Mouse (Mus musculus): ENCODE measurements around the gene Ddx10.

DNA sequence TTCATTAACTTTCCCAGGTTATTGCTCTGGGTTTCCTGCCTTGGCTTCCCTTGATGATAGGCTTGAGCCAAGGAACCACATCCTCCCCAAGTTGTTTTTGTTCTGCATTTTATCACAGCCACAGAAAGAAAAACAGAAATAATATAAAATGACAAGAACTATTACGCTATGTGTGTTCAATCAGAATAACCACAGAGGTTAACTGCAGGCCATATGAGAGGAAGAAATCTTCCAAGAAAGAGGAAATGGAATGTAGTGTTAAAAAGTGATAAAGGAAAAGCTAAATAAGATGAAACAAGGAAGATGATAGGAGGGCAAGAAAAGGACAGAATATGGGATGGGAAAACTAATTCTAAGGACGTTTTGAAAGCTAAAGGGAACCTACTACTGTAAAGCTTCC is 117.4 kb downstream of the Ddx10 start:
- TF ChIP-seq CTCF (conservative IDR thresholded peaks at IDR 0.05; ENCODE audit: insufficient read depth, insufficient read length, low read depth, low read length) (no peak), POLR2A (IDR thresholded peaks at IDR 0.05; ENCODE audit: low read depth, low read length) (no peak)
